Mouse (Mus musculus): ENCODE results near the gene Tmem168.

Tmem168 gene

DNA sequence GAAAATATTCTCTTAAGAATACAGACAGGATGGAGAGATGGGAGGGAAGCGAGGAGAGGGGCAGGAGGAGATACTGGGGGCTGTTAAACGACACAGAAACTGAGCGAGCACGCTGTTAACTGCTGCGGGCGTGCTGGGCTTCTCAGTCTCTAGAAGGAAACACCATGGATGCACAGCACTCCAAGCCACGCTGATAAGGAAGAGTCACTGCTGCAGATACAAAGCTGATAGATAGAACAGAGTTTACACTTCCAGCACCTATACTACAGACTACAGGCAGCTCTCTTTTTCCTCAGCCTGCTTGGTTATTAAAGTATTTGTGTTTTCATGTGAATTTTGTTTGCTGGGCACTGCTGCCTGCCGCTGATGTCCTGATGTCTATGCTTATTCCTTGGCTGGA, 21.7 kb downstream of the Tmem168 start:
- no peak for DNase-seq (ENCODE audit: low read depth, low spot score)

DNA sequence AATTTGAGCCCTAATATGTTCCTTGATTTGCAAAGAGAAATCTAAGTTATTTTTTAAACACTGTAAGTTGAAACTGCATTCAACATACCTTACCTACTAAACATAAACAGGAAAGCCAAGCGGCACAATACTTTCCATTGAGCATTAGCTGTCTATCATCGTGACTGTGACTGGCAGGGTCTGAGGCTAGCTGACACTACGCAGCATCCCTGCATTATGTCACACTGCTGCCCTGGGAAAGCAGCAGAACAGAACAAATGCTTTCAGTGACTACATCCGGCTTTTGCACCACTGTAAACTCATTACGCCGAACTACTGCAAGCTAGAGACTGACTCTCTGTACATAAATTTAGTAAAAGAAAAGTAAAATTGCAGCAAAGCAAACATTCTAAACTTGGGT, 23.1 kb downstream of the Tmem168 start:
- DNase-seq (ENCODE audit: low read depth, low spot score), result no peak

DNA sequence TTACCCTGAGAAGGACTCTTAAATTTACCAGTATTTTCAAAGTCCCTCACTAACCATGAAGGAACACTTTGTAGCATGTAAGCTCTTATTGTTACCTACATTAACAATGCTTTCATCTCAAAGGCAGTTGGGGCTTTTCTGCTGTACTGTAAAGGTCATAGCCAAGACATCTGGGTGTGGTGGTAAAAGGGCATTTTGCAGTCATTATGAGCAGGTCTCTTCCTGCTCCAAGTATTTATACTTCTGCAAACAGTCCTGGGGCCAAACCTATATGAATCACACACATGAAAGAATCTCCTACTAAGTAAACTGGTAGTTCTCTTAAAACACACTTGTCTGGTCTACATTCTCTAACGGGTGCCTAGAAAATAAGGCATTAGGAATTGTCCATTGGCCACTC, 25.8 kb downstream of the Tmem168 start:
- DNase-seq (ENCODE audit: low read depth, low spot score), result no peak

DNA sequence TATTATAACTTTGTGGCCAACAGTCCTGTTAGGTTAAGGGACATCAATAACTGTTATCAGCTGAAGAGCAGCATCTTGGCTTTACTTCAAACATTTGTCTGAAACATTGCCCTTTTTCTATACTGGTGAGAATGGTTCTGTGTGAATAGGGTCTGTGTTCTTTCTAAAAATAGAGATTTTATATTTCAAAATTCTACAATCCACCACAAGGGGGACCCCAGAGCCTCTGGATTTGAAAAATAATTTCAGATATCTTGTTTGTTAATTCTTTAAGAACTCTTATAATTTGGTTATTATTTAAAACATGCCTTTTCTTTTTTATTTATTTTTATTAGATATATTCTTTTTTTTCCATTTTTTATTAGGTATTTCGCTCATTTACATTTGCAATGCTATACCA, 42.2 kb downstream of the Tmem168 start:
- DNase-seq (ENCODE audit: low read depth, low spot score), result no peak

DNA sequence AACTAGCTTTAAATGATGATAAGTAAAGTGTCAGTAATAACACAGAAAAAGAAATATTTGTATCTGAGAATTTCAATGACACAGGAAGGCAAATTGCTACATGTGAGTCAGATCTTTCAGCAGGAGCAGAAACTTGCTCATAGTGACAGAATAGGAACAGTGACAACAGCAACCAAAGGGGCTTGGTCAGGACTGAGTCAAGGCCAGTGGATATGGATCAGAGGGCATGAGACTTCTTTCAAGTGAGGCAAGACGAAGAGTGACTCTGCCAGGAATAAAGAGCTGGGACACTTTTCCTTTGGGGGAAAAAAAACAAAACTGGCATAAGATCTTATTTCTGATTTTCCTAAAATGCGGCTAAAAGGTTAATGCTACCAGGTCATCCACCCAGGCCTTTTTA, 52.6 kb downstream of the Tmem168 start:
- DNase-seq (ENCODE audit: low read depth, low spot score), result no peak

DNA sequence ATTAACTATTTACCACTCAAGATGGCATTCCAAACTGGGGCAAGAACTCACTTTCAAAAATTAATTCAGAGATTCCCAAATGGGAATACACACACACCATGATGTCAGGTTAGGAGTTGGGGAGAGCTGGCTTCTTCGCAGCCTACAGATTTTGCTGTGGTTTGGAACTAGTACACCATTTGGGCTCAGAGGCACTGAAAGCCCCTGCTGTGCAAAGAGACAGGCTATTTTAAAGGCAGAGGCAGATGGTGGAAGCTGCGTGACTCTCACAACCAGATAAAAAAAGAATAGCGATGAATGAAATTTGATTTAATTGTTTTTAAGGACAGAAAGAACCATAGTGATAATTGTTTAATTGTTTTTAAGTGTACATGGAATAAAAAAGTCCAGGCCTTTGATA, 66.1 kb downstream of the Tmem168 start:
- DNase-seq (ENCODE audit: low read depth, low spot score), result no peak

DNA sequence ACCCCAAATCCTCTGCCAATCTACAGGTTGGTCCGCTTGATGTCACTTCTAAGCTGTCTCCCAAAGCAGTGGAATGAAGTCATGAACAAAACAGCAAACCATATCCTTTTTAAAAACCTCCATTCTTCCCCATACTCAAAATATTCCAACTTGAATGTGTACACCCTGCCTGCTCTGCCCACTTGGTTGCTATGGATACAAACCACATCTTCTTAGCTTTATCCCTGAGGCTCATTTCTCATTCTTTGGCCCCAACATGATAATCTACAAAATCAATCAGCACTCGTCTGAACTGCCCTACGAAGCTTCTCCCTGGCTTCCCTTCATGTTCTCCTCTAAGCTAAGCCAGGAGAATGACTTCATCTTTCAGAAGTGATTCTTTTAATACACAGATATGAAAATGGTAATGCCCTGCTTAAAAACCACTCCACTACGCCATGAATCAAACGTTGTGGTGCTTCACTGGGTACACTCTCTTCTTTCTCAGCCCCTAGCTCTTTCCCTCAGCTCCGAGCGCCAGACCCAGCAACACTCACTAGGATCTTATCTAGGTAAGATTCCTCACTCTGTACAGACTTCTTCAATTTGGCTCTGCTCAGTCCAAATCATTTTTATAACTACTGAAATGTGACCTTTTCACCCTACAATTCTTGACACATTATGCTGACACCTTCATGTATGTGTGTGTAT, 70.5 kb downstream of the Tmem168 start:
- no peak for DNase-seq (ENCODE audit: low read depth, low spot score)

All from retina, postnatal 7 days (tissue).